Mouse (Mus musculus): Measurements from ENCODE around the gene Ddx11.

- TF ChIP-seq POLR2A (IDR thresholded peaks at IDR 0.05; ENCODE audit: control insufficient read depth, extremely low read depth, insufficient read depth, low read length, poor library complexity) (no peak), CTCF (IDR thresholded peaks at IDR 0.05; ENCODE audit: borderline replicate concordance, control insufficient read depth, extremely low read depth, insufficient read depth, low read length, poor library complexity) (no peak)
Measured at GRCm38 (mm10) chr17:66076174-66076927, 47.0 kb upstream of the Ddx11 start.

Measured in thymus, adult 2 months (tissue).